Comparison of ENCODE assay signal across 11 mouse cellular contexts in genomic region chr11:4302363-4302913, GRCm38 (mm10). TPM values are rescaled to one million over a fixed set of nuclear protein-coding genes. Genes with fewer than 3 reads are reported as not detected.
DNase-seq lines count a peak whose midpoint lies in the region; TF ChIP-seq lines count a peak whose summit lies in the region.
"Had no signal": no experiment of that assay in that cellular context is flagged by ENCODE, and none has a peak within 500 bp of the region (broad histone marks: within the 10 kb centered on the region; RNA-seq: fewer than 3 reads in every experiment).

No protein-coding gene starts in this region.

- H3K4me3 ChIP-seq in gastrocnemius, adult 2 months = no peak overlapping the region
- no peak overlapping the region for H3K4me3 ChIP-seq in limb, embryonic 10.5 days
- H3K4me3 ChIP-seq: liver, embryonic 15.5 days had no signal

- 0 out of 2 replicates have a peak, but pooled peaks cover 4% of the 10 kb centered on the region for H3K27me3 ChIP-seq in limb, embryonic 10.5 days (ENCODE audit: low read depth, poor library complexity, severe bottlenecking)

- peaks cover 33% of the 10 kb centered on the region for H3K4me1 ChIP-seq in limb, embryonic 10.5 days

- intact Hi-C loops in heart, postnatal 36 days (cut with DNase I) = no loop called here
- intact Hi-C loops in gastrocnemius, adult 2 months (cut with DNase I) = no loop called here

- 11% methylated on average over 5 of the region's 5 CpGs for WGBS in limb, embryonic 10.5 days

- peak; percentile 97 for DNase-seq in heart, adult 11 months
- DNase-seq in heart, postnatal 36 days = no peak
- peak; percentile 93 for DNase-seq in ES-CJ7 (ENCODE audit: low read depth, low spot score)
- peak; percentile 68 for DNase-seq in gastrocnemius, adult 2 months
- no peak for DNase-seq in limb, embryonic 10.5 days (ENCODE audit: low spot score)
- no peak for DNase-seq in right cerebral cortex, postnatal 10 days (ENCODE audit: low spot score in 2 of 2)
- no peak for DNase-seq in cerebellum, adult 18-20 months
- DNase-seq in cerebellum, adult 11-12 months = no peak
- DNase-seq: forebrain, postnatal 0 days; kidney, adult 8-10 months had no signal

- peak overlapping the region; percentile 69 for H3K27ac ChIP-seq in gastrocnemius, adult 2 months
- H3K27ac ChIP-seq in limb, embryonic 10.5 days = peak overlapping the region; percentile 73
- H3K27ac ChIP-seq: liver, embryonic 15.5 days had no signal

- H3K36me3 ChIP-seq in limb, embryonic 10.5 days = no peaks in the 10 kb centered on the region
- H3K36me3 ChIP-seq: liver, embryonic 15.5 days had no signal

- TF ChIP-seq CTCF in gastrocnemius, adult 2 months (IDR thresholded peaks at IDR 0.05) = no peak

- no peaks in the 10 kb centered on the region for H3K9me3 ChIP-seq in limb, embryonic 10.5 days (replicated peaks)
- H3K9me3 ChIP-seq: liver, embryonic 15.5 days had no signal

RNA-seq across cellular contexts. Expression of gene Lif, which starts 45.1 kb away (rescaled TPM):
- under 1 TPM; 0.16 to 0.50 TPM for total RNA-seq in heart, postnatal 36 days (2021)
- under 1 TPM; 0.17 to 0.23 TPM for total RNA-seq in gastrocnemius, adult 2 months (2021)
- 0.05 and 0.06 TPM in 2 replicates for polyA plus RNA-seq in limb, embryonic 10.5 days (2016; fragmentation: Nextera tagmentation; extraction: Ambion mirVana)
- polyA plus RNA-seq: liver, embryonic 15.5 days had no signal

Comparison
In these comparisons a context has a peak if more than half of its experiments do, and no peak if none do; other contexts are left out.
1. DNase-seq: peak in heart, adult 11 months (single experiment), ES-CJ7 (single experiment) and gastrocnemius, adult 2 months (single experiment); none in heart, postnatal 36 days (0 of 2), limb, embryonic 10.5 days (single experiment), right cerebral cortex, postnatal 10 days (0 of 2), cerebellum, adult 18-20 months (0 of 2) and cerebellum, adult 11-12 months (single experiment).